Mouse (Mus musculus): ENCODE results near the gene Gtf2a2.

Gene Gtf2a2

GRCm38 (mm10) chr9:70012408-70012901 lies at the start of gene Gtf2a2:
Gene Gtf2a2 (plus strand): TSS chr9:70012550.
- DNase-seq (ENCODE audit: low spot score in 2 of 2): peak; percentile 89 to 94

GRCm38 (mm10) chr9:69964370-69964769 lies 48.0 kb upstream of the Gtf2a2 start:
- no peak for DNase-seq (ENCODE audit: low spot score in 2 of 2)

GRCm38 (mm10) chr9:69985526-69985925 lies 26.8 kb upstream of the Gtf2a2 start:
- DNase-seq (ENCODE audit: low spot score in 2 of 2): no peak

GRCm38 (mm10) chr9:69986063-69986462 lies 26.3 kb upstream of the Gtf2a2 start:
- no peak for DNase-seq (ENCODE audit: low spot score in 2 of 2)

GRCm38 (mm10) chr9:69986571-69986970 lies 25.8 kb upstream of the Gtf2a2 start:
- no peak for DNase-seq (ENCODE audit: low spot score in 2 of 2)

GRCm38 (mm10) chr9:69987579-69987978 lies 24.8 kb upstream of the Gtf2a2 start:
- DNase-seq (ENCODE audit: low spot score in 2 of 2): peak; percentile 37 to 65

- DNase-seq (ENCODE audit: low spot score in 2 of 2): no peak
These were observed 23.5 kb upstream of the Gtf2a2 start for GRCm38 (mm10) chr9:69988706-69989302.

- DNase-seq (ENCODE audit: low spot score in 2 of 2): peak; percentile 95 to 98
These were observed 22.8 kb upstream of the Gtf2a2 start, which contains the start of gene Bnip2 for GRCm38 (mm10) chr9:69989303-69990121. Gene Bnip2 (plus strand): TSS chr9:69989466.

GRCm38 (mm10) chr9:69990346-69990745 lies 22.0 kb upstream of the Gtf2a2 start:
- no peak for DNase-seq (ENCODE audit: low spot score in 2 of 2)

GRCm38 (mm10) chr9:69992841-69993277 lies 19.5 kb upstream of the Gtf2a2 start:
- no peak for DNase-seq (ENCODE audit: low spot score in 2 of 2)

GRCm38 (mm10) chr9:69993479-69993878 lies 18.9 kb upstream of the Gtf2a2 start:
- no peak for DNase-seq (ENCODE audit: low spot score in 2 of 2)

- no peak for DNase-seq (ENCODE audit: low spot score in 2 of 2)
These were observed 17.8 kb upstream of the Gtf2a2 start for GRCm38 (mm10) chr9:69994547-69994946.

- DNase-seq (ENCODE audit: low spot score in 2 of 2): no peak
These were observed 13.0 kb upstream of the Gtf2a2 start for GRCm38 (mm10) chr9:69999318-69999717.

GRCm38 (mm10) chr9:70003516-70003915 lies 8.8 kb upstream of the Gtf2a2 start:
- DNase-seq (ENCODE audit: low spot score in 2 of 2): no peak

GRCm38 (mm10) chr9:70006984-70007383 lies 5.4 kb upstream of the Gtf2a2 start:
- DNase-seq (ENCODE audit: low spot score in 2 of 2): no peak

GRCm38 (mm10) chr9:70007506-70008248 lies 4.7 kb upstream of the Gtf2a2 start:
- DNase-seq (ENCODE audit: low spot score in 2 of 2): no peak

GRCm38 (mm10) chr9:70009754-70010304 lies 2.5 kb upstream of the Gtf2a2 start:
- no peak for DNase-seq (ENCODE audit: low spot score in 2 of 2)

- DNase-seq (ENCODE audit: low spot score in 2 of 2): no peak
These were observed 1.4 kb upstream of the Gtf2a2 start for GRCm38 (mm10) chr9:70010781-70011473.

- DNase-seq (ENCODE audit: low spot score in 2 of 2): no peak
These were observed 578 bp upstream of the Gtf2a2 start for GRCm38 (mm10) chr9:70011537-70012407.

GRCm38 (mm10) chr9:70015632-70016031 lies 3.3 kb downstream of the Gtf2a2 start:
- DNase-seq (ENCODE audit: low spot score in 2 of 2): no peak
